Mouse (Mus musculus) kidney, embryonic 14.5 days (tissue): ENCODE results near the gene Slco4c1. TPM values are rescaled to one million over a fixed set of nuclear protein-coding genes. Genes with fewer than 3 reads are reported as not detected.

Experiments used
- ATAC-seq: fragments of 200-750 bp; cut with Nextera tagmentation; 2 replicates; pipeline ENCODE4 v1.8.0; 2017; ENCODE audit warnings: moderate number of reproducible peaks, mild to moderate bottlenecking, moderate TSS enrichment, moderate library complexity; ENCODE audit not compliant: low FRiP score, low TSS enrichment
- H3K27ac ChIP-seq: fragments of 300-500 bp; sonication (generic); 2 replicates; pipeline ENCODE4 v1.5.1; 2014; ENCODE audit warnings: low read depth, mild to moderate bottlenecking, low read length, moderate library complexity, mixed read lengths
- H3K27me3 ChIP-seq: fragments of 300-500 bp; sonication (generic); 2 replicates; pipeline ENCODE4 v1.6.1; 2014; ENCODE audit warnings: mild to moderate bottlenecking, low read length; ENCODE audit not compliant: control insufficient read depth, insufficient read depth
- H3K36me3 ChIP-seq: fragments of 300-500 bp; sonication (generic); 2 replicates; pipeline ENCODE4 v1.6.1; 2014; ENCODE audit warnings: low read length, mixed read lengths; ENCODE audit not compliant: control insufficient read depth, insufficient read depth
- H3K4me1 ChIP-seq: fragments of 300-500 bp; sonication (generic); 2 replicates; pipeline ENCODE4 v1.6.1; 2014; ENCODE audit warnings: low read length, mixed read lengths; ENCODE audit not compliant: control insufficient read depth, insufficient read depth
- H3K4me2 ChIP-seq: fragments of 300-500 bp; sonication (generic); replicated peaks from 2 replicates; pipeline ENCODE4 v1.6.1; 2014; ENCODE audit warnings: low read depth, mild to moderate bottlenecking, low read length
- H3K4me3 ChIP-seq: fragments of 300-500 bp; sonication (generic); 2 replicates; pipeline ENCODE4 v1.5.1; 2014; ENCODE audit warnings: mild to moderate bottlenecking, low read length
- H3K9ac ChIP-seq: fragments of 300-500 bp; sonication (generic); 2 replicates; pipeline ENCODE4 v1.6.1; 2014; ENCODE audit warnings: low read depth, mild to moderate bottlenecking, low read length, moderate library complexity
- H3K9me3 ChIP-seq: fragments of 300-500 bp; sonication (generic); 2 replicates; pipeline ENCODE4 v1.6.1; 2016; ENCODE audit warnings: low read length; ENCODE audit not compliant: control insufficient read depth
- WGBS: fragments of 180-500 bp; shearing (Covaris S2); extraction: QIAGEN DNeasy Blood & Tissue Kit; methylation state at CpG from one replicate; pipeline ENCODE4 v1.1.7; 2014; 5-methylcytosine and 5-hydroxymethylcytosine counted together
- polyA plus RNA-seq: library from polyadenylated mRNA; unstranded; fragments of >200 nt; fragmentation: Nextera tagmentation; extraction: Ambion mirVana; gene quantifications from 2 replicates; pipeline ENCODE4 v1.2.1, GENCODE M21; 2014

Slco4c1 gene
- polyA plus RNA-seq, 1 experiment from 2014 or later: 11.9 TPM

- no peaks in the 10 kb centered on the region for H3K36me3 ChIP-seq
- H3K4me1 ChIP-seq: no peaks in the 10 kb centered on the region
- H3K9me3 ChIP-seq: no peaks in the 10 kb centered on the region
- ATAC-seq: no peak
- H3K9ac ChIP-seq: no peak overlapping the region
- H3K27me3 ChIP-seq: no peaks in the 10 kb centered on the region
- H3K4me3 ChIP-seq: no peak overlapping the region
- H3K4me2 ChIP-seq: no peak overlapping the region
- 97% methylated on average over 4 of the region's 4 CpGs for WGBS
- H3K27ac ChIP-seq: no peak overlapping the region
These were observed 6.0 kb downstream of the Slco4c1 start for GRCm38 (mm10) chr1:96866002-96866401.

GRCm38 (mm10) chr1:96864120-96864519 is 7.9 kb downstream of the Slco4c1 start:
- Histone ChIP-seq H3K27ac (no peak overlapping the region), H3K4me1 (no peaks in the 10 kb centered on the region), H3K9me3 (no peaks in the 10 kb centered on the region), H3K9ac (no peak overlapping the region), H3K4me2 (no peak overlapping the region), H3K27me3 (no peaks in the 10 kb centered on the region), H3K36me3 (no peaks in the 10 kb centered on the region), H3K4me3 (no peak overlapping the region)
- 75% methylated on average over 2 of the region's 2 CpGs for WGBS
- no peak for ATAC-seq

GRCm38 (mm10) chr1:96859995-96860684 is 11.8 kb downstream of the Slco4c1 start:
- no peak overlapping the region for H3K9ac ChIP-seq
- no peaks in the 10 kb centered on the region for H3K9me3 ChIP-seq
- no peak for ATAC-seq
- no peak overlapping the region for H3K4me2 ChIP-seq
- no peaks in the 10 kb centered on the region for H3K36me3 ChIP-seq
- H3K27ac ChIP-seq: no peak overlapping the region
- H3K4me3 ChIP-seq: no peak overlapping the region
- no peaks in the 10 kb centered on the region for H3K27me3 ChIP-seq
- 90% methylated on average over 7 of the region's 7 CpGs for WGBS
- H3K4me1 ChIP-seq: no peaks in the 10 kb centered on the region

GRCm38 (mm10) chr1:96853541-96853940 is 18.4 kb downstream of the Slco4c1 start:
- no peak overlapping the region for H3K4me3 ChIP-seq
- H3K9me3 ChIP-seq: no peaks in the 10 kb centered on the region
- no peak overlapping the region for H3K9ac ChIP-seq
- H3K36me3 ChIP-seq: no peaks in the 10 kb centered on the region
- no peak overlapping the region for H3K4me2 ChIP-seq
- no peak overlapping the region for H3K27ac ChIP-seq
- no peak for ATAC-seq
- H3K4me1 ChIP-seq: no peaks in the 10 kb centered on the region
- WGBS: 79% methylated on average over 4 of the region's 4 CpGs
- no peaks in the 10 kb centered on the region for H3K27me3 ChIP-seq

GRCm38 (mm10) chr1:96849101-96849500 is 22.9 kb downstream of the Slco4c1 start:
- ATAC-seq: no peak
- H3K27me3 ChIP-seq: no peaks in the 10 kb centered on the region
- WGBS: 56% methylated on average over 4 of the region's 4 CpGs
- no peaks in the 10 kb centered on the region for H3K36me3 ChIP-seq
- H3K4me3 ChIP-seq: no peak overlapping the region
- H3K27ac ChIP-seq: no peak overlapping the region
- H3K4me2 ChIP-seq: no peak overlapping the region
- H3K9ac ChIP-seq: no peak overlapping the region
- no peaks in the 10 kb centered on the region for H3K4me1 ChIP-seq
- H3K9me3 ChIP-seq: no peaks in the 10 kb centered on the region

GRCm38 (mm10) chr1:96848606-96849005 is 23.4 kb downstream of the Slco4c1 start:
- H3K9ac ChIP-seq: no peak overlapping the region
- 39% methylated on average over 2 of the region's 2 CpGs for WGBS
- no peaks in the 10 kb centered on the region for H3K9me3 ChIP-seq
- no peaks in the 10 kb centered on the region for H3K36me3 ChIP-seq
- no peak overlapping the region for H3K4me2 ChIP-seq
- ATAC-seq: no peak
- no peak overlapping the region for H3K4me3 ChIP-seq
- H3K4me1 ChIP-seq: no peaks in the 10 kb centered on the region
- no peak overlapping the region for H3K27ac ChIP-seq
- no peaks in the 10 kb centered on the region for H3K27me3 ChIP-seq

GRCm38 (mm10) chr1:96846727-96847126 is 25.2 kb downstream of the Slco4c1 start:
- no peaks in the 10 kb centered on the region for H3K4me1 ChIP-seq
- no peak overlapping the region for H3K4me2 ChIP-seq
- 4% methylated on average over 3 of the region's 3 CpGs for WGBS
- H3K36me3 ChIP-seq: no peaks in the 10 kb centered on the region
- no peak overlapping the region for H3K27ac ChIP-seq
- H3K9ac ChIP-seq: no peak overlapping the region
- H3K4me3 ChIP-seq: no peak overlapping the region
- ATAC-seq: no peak
- H3K27me3 ChIP-seq: no peaks in the 10 kb centered on the region
- H3K9me3 ChIP-seq: no peaks in the 10 kb centered on the region

GRCm38 (mm10) chr1:96805287-96805727 is 66.7 kb downstream of the Slco4c1 start:
- Histone ChIP-seq H3K9ac (no peak overlapping the region), H3K36me3 (no peaks in the 10 kb centered on the region), H3K4me1 (no peaks in the 10 kb centered on the region), H3K9me3 (no peaks in the 10 kb centered on the region), H3K27me3 (no peaks in the 10 kb centered on the region), H3K4me2 (no peak overlapping the region), H3K4me3 (no peak overlapping the region), H3K27ac (no peak overlapping the region)
- peak; percentile 84 for ATAC-seq
- WGBS: 37% methylated on average over 2 of the region's 2 CpGs

GRCm38 (mm10) chr1:96801595-96801994 is 70.4 kb downstream of the Slco4c1 start:
- Histone ChIP-seq H3K9ac (no peak overlapping the region), H3K4me3 (no peak overlapping the region), H3K9me3 (no peaks in the 10 kb centered on the region), H3K27me3 (no peaks in the 10 kb centered on the region), H3K4me2 (no peak overlapping the region), H3K27ac (no peak overlapping the region), H3K36me3 (no peaks in the 10 kb centered on the region), H3K4me1 (no peaks in the 10 kb centered on the region)
- ATAC-seq: no peak
